Mouse (Mus musculus) embryo, embryonic 11.5 days (tissue): ENCODE results near the gene Ly75.

Experiments used
- DNase-seq: peaks from one replicate; pipeline ENCODE4 v3.0.0-alpha.2; 2012; ENCODE audit warnings: low read depth, low spot score

Gene Ly75

DNA sequence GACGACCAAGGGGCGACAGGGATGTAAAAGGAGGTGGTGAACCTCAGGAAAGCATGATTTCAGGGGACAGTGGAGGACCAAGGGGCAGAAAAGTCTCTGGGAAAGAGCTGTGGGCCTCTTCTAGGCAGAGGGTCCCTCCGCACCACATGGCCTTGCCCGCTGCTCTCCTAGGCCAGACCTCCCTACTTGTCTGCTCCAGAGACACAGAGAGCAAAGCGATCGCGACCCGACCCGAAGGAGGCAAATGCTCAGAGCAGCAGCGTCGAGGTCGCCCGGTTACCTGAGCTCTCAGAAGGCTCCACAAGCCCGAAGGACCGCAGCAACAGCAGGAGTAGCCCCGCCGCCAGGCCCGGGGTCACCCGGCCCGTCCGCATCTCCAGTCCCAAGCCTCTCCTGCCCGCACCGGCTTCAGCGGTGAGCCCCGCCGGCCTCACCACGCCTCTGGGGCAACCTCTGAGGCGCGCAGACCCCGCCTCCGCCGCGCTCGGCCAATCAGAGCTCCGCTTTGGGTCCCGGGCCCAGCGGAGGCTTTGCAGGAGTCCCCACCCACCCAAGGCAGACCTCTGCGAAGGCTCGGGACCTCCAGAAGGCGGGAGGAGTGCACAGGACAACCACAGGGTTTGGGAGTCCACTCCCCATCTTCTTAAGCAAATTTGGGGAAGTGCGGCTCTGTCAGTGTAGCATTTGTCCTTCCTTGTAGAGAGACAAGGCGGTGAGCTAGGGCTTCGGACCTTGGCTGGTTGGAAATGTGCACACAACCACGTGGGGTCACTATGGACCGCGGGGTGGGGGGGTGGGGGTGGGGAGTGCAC is at the start of gene Ly75:
Ly75 (minus strand) TSS at position 446 of the 812 bp plus-strand sequence.
- DNase-seq, result peak; percentile 84

GRCm38 (mm10) chr2:60430315-60431021 is 47.4 kb upstream of the Ly75 start:
- no peak for DNase-seq

- peak; percentile 57 for DNase-seq
Observed at GRCm38 (mm10) chr2:60418075-60418474, 35.0 kb upstream of the Ly75 start.

DNA sequence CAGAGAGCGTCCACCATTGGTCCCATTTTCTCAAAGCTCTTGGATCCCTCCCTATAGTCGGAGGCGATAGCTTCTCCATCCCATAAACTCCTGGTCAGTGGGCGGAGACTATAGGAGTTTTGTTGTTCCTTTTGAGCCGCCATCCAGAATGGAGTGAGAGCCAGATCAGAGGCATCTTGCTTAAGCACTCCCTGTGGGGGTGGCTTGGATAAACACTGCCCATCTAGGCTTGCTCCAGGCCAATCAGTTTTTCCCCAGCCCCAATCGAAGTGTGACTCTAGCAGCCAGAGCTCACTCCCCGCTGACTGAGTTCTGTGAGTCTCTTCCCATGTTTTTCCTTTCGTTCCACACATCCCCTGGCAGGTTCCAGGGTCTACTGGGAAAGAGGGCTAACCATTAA is 31.2 kb upstream of the Ly75 start:
- no peak for DNase-seq

- no peak for DNase-seq
Observed at GRCm38 (mm10) chr2:60413006-60413650, 30.0 kb upstream of the Ly75 start.

GRCm38 (mm10) chr2:60411181-60411580 is 28.1 kb upstream of the Ly75 start:
- no peak for DNase-seq

DNA sequence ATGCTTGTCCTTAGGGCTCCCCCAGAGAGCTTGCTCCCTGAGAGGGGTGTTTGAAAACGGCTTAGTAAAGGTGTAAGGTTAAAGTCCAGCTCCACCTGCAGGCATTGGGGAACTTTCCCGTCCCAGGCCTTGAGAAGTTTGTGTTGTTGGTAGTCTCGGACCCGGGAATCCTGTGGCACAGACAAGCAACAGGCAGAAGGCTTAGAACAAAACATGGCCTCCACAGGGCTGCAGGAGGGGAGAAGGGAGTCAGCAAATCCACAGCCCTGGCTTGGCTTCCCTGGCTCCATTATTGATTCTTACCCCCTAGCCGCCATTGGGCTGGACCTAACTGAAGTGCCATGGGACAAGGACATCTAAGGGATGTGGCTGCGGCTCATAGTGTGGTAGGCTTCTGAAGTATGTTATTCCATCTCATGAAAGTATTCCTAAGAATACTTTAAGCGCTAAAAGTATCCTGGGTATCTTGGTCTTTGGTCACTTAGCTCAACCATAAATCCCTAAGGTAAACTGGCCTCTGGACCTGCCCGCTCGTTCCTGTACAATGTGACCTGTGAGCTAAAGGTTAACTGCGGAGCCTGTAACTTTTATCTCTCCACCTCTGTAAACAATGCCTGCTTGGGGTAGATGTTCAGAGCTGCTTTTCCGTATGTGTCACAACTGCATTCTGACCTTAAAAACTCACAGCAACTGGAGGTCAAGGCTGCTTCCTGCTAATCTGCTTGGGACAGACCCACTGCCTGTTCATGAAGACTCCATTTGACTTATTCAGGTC is 27.1 kb upstream of the Ly75 start:
- no peak for DNase-seq

DNA sequence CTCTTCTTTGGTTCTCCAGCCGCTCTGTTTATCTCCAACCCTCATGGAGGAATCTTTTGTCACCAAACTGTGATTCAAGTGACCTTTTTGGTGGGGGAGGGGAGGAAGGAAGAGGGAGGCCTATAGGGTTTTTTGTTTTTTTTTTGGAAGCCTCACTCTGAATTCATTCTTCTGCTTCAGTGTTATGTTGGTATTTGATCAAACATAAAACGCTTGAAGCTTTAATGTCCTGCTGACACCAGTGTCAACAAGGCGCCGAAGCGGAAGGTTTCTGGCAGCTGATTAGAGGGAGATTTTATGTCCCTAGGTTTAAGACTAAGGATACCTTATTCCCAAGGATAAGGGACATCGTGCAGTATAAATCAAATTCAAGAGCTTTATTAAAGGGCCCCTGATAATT is 26.1 kb upstream of the Ly75 start:
- no peak for DNase-seq

DNA sequence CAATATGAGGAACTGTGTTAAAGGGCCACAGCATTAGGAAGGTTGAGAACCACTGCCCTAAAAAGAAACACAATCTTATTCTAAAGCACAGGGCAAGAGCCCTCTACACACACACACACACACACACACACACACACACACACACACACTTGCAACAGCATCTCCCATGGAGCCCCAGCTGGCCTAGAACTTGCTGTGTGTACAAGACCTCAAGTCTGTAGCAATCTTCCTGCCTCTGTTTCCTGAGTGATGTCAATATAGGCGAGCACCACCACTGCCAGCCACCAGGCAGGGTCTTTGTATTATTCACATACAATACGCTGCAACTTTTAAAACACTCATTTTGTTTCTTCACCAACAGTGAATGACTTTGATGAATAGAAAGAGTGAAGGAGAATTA is 24.3 kb upstream of the Ly75 start:
- DNase-seq, result no peak

- DNase-seq, result no peak
Observed at GRCm38 (mm10) chr2:60405431-60405830, 22.3 kb upstream of the Ly75 start.

GRCm38 (mm10) chr2:60404763-60405162 is 21.7 kb upstream of the Ly75 start:
- DNase-seq, result no peak

DNA sequence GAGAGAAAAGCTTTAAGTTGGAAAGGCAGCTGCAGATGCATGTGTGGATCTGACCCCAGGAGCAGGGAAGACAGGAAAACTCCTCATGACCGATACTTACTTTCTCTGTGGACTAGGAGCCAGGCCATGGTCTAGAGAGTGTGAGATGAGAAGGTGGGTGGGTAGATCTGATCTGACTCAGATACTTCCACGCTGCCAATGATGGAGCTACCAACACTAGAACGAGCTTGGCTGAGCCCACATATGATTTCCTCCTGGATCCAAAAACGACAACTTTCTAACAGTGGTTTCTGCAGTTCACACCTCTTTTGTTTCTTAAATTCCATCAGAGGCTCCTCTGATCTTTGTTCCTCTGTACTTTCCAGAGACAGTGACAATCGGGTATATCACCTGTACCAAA is 18.6 kb upstream of the Ly75 start:
- no peak for DNase-seq

- DNase-seq, result no peak
Observed at GRCm38 (mm10) chr2:60393786-60394185, 10.7 kb upstream of the Ly75 start.

DNA sequence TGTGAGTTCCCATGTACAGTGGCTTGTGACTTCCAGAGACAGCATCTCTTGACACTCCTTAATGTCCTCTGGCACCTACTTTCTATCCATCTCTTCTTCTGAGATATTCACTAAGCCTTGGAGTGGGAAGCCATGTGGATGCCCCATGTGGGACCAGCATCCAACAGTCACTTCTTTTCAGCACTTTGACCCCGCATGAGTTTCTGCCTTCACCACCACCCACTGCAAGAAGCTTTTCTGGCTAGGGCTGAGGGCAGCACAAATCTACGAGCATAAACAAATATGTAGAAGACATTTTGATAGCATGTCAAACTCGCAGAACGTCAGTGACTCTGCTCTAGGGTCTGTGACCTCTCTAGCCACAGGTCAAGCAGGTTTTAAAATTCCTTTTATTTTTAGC is 9.2 kb upstream of the Ly75 start:
- DNase-seq, result no peak

DNA sequence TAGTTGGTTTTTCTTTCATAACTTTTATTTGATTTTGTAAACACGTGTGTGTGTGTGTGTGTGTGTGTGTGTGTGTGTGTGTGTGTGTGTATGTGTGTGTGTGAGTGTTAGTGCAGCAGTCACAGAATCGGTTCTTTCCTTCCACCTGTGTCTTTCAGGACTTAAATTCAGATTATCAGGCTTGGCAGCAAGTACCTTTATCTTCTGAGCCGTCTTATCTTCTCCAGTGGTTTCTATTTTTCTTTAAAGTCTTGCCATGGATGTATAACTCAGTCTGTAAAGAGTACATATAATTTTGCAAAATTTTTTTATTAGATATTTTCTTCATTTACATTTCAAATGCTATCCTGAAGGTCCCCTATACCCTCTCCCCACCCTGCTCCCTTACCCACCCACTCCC is 4.3 kb upstream of the Ly75 start:
- DNase-seq, result no peak

GRCm38 (mm10) chr2:60386835-60387234 is 3.7 kb upstream of the Ly75 start:
- DNase-seq, result no peak

- DNase-seq, result no peak
Observed at GRCm38 (mm10) chr2:60384763-60385085, 1.6 kb upstream of the Ly75 start.

GRCm38 (mm10) chr2:60384083-60384762 is 1.1 kb upstream of the Ly75 start:
- no peak for DNase-seq

DNA sequence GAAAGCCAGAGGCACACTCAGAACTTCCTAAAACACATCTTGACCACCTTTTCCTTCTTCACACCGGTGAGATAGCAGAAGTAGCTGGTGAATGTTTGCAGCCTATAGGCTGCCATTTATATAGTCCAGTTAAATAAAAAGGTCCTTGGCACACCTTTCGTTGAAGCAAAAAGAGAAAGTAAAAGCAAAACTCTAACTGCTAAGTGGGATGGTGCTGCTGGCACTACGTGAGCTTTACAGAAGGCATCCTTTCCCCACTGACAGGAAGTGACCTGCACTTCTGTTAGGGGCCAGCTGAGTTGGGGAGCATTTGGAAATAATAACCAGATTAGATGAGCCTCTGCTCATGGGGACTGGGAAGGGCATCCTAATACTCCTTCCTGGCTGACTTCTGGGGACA is 757 bp downstream of the Ly75 start:
- DNase-seq, result no peak

- DNase-seq, result no peak
Observed at GRCm38 (mm10) chr2:60377260-60377659, 5.8 kb downstream of the Ly75 start.

DNA sequence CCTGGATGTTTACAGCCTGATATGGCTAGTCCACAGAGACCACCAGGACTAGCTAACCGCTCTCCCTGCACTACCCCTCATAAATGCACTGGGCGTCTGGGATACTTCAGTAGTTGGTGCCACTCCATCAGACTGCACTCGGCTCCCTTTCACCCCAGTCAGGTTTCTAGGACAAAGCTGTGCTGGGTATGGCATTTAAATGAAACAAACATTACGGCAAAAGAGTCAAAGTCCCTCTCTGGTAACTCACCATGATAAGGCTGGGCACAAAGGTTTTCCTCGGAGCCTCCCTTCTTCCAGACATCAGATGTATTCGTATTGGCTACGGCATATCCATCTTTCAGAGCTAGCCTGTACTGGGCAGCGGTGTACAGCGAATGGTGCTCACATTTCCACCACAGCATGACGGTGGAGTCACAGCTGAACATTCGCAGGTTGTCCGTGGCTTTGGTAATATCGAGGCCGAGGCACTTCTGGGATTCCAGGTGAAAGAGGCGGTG is 7.4 kb downstream of the Ly75 start:
- no peak for DNase-seq
